Mouse (Mus musculus) ovary, adult 2 months (tissue): Measurements from ENCODE around the gene Gorasp1. TPM values are rescaled to one million over a fixed set of nuclear protein-coding genes. Genes with fewer than 3 reads are reported as not detected.

Source experiments
- polyA plus RNA-seq: library from polyadenylated mRNA; depleted of rRNA; stranded (reverse); fragments of >200 nt; gene quantifications from 2 replicates; pipeline ENCODE4 v1.2.3, GENCODE M21; 2012; rRNA removed

Gene Gorasp1
- polyA plus RNA-seq, result 28.9 and 29.6 TPM in 2 replicates

GRCm38 (mm10) chr9:119937005-119937773 lies at the start of gene Gorasp1, which contains the start of gene Ttc21a:
Gene Gorasp1, minus strand, starts transcription at chr9:119937565.
Gene Ttc21a, plus strand, starts transcription at chr9:119937606.

GRCm38 (mm10) chr9:119984536-119985011 lies 47.2 kb upstream of the Gorasp1 start, which contains the start of gene Csrnp1:
Gene Csrnp1, minus strand, starts transcription at chr9:119984658.

GRCm38 (mm10) chr9:119894339-119895009 lies 42.9 kb downstream of the Gorasp1 start, which contains the start of gene Wdr48:
Gene Wdr48, plus strand, starts transcription at chr9:119894878.

Other genes starting within 250 kb of the Gorasp1 start
- gene Scn10a, start 218.2 kb downstream of the Gorasp1 start, polyA plus RNA-seq, result 0.38 and 0.54 TPM in 2 replicates
- gene Scn11a, start 112.1 kb downstream of the Gorasp1 start, polyA plus RNA-seq, result not detected in 2 replicates
- 46.9 and 49.4 TPM in 2 replicates for gene Wdr48, start 42.7 kb downstream of the Gorasp1 start, polyA plus RNA-seq
- gene Ttc21a, start within 50 bp of the Gorasp1 start, polyA plus RNA-seq, result 7.1 and 7.8 TPM in 2 replicates
- gene Csrnp1, start 47.1 kb upstream of the Gorasp1 start, polyA plus RNA-seq, result 31.5 and 31.6 TPM in 2 replicates
- gene Xirp1, start 86.0 kb upstream of the Gorasp1 start, polyA plus RNA-seq, result 0.15 and 0.20 TPM in 2 replicates
- 12.8 and 14.2 TPM in 2 replicates for gene Cx3cr1, start 132.3 kb upstream of the Gorasp1 start, polyA plus RNA-seq
- 0.12 and 0.21 TPM in 2 replicates for gene Ccr8, start 154.5 kb upstream of the Gorasp1 start, polyA plus RNA-seq
- gene Slc25a38, start 172.8 kb upstream of the Gorasp1 start, polyA plus RNA-seq, result 49.9 and 54.2 TPM in 2 replicates
- gene Rpsa, start 190.1 kb upstream of the Gorasp1 start, polyA plus RNA-seq, result 2,914 and 4,274 TPM in 2 replicates
- 0.21 TPM in 1 of 2 replicates, not detected in the other for gene Mobp, start 212.1 kb upstream of the Gorasp1 start, polyA plus RNA-seq